Mouse (Mus musculus) thymus, postnatal 0 days (tissue): ENCODE data around the gene Pdik1l. TPM values are rescaled to one million over a fixed set of nuclear protein-coding genes. Genes with fewer than 3 reads are reported as not detected.

Experiments
- DNase-seq: peaks from one replicate; pipeline ENCODE4 v3.0.0-alpha.2; 2015; ENCODE audit warnings: low spot score
- polyA plus RNA-seq: library from polyadenylated mRNA; unstranded; fragments of >200 nt; fragmentation: Nextera tagmentation; extraction: Ambion mirVana; gene quantifications from 2 replicates; pipeline ENCODE4 v1.2.1, GENCODE M21; 2015

The Pdik1l gene
- polyA plus RNA-seq, 1 experiment from 2014 or later = 21.9 TPM

GRCm38 (mm10) chr4:134238279-134238651, 49.4 kb downstream of the Pdik1l start, which contains the start of gene Cnksr1:
TSS of gene Cnksr1 (minus strand) at chr4:134238399.
- no peak for DNase-seq

DNA sequence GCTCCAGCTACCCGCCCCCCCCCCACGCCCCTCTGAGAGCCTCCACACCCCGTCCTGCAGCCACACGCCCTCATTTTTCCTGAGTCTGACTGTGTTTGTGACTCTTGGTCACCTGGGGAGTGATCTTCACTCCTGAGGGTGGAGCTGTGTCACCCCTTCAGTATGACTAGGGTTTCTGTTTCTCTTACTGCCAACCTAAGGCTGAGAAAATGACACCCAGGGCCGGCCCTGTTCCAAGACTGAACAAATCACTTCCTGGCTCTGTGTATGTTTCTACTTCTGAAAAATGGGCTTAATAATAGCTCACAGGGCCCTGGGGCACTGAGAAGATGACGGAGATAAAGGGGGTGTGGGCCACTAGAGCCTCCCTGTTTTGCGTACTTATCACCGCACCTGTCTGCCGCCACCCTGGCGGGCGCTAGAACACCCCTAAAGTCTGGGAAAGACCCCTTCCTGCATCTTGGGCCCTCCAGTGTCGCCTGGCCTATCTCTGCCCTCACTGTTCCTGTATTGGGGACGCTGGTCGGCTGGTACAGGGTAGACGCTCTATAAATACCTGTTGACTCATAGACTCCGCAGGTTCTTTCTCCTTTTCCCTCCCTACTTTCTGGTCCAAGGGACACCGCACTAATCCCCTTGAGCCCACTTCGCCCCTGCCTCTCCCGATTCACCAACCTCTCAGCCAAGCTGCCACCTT, 50.0 kb downstream of the Pdik1l start:
- DNase-seq = no peak

DNA sequence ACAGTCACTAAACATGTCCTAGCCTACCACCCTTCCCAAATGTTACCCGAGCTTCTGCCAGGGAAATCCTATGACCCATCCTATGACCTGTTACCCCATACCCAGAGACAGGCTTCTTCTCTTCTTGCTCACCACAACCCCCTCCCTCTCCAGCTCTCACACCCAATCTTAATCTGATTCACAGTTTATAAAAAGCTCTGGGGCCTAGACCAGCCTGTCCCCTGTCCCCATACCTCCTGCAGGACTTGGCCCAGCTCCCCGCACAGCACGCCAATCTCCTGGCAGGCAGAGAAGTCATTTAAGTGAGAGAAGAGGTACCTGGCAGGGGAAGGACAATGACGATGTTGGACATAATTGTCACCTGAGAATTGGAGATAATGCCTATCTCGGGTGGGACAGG, 52.8 kb downstream of the Pdik1l start:
- no peak for DNase-seq

DNA sequence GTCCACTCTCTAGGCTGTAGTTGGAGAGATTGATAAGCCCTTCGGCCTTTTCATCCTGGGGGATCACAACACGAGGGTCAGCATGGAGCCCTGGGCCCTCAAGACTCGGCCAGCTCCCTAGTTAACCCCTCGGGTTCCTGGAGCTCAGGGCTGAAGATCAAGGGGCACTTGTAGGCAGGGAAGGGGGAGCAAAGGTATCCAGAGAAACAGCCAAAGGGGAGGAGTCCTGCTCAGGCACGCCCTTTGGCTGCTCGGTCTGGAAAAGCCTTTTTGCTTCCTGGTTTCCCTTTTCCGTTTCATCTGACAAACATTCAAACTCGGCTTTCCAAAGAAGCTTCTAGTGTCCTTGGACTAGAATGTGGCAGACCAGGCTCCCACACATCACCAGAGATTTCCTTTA, 57.3 kb downstream of the Pdik1l start:
- no peak for DNase-seq

- DNase-seq = peak; percentile 26
Observed at GRCm38 (mm10) chr4:134227194-134227593, 60.5 kb downstream of the Pdik1l start, which contains the start of gene Catsper4. TSS of gene Catsper4 (minus strand) at chr4:134227383.

Other genes with a start within 250 kb of the Pdik1l start
- 0.57 and 0.60 TPM in 2 replicates for gene Zfp683, start 234.1 kb downstream of the Pdik1l start, polyA plus RNA-seq
- gene Crybg2, start 227.1 kb downstream of the Pdik1l start, polyA plus RNA-seq = 6.1 and 6.4 TPM in 2 replicates
- 1,124 and 1,206 TPM in 2 replicates for gene Cd52, start 192.8 kb downstream of the Pdik1l start, polyA plus RNA-seq
- gene Ubxn11, start 185.3 kb downstream of the Pdik1l start, polyA plus RNA-seq = 15.1 and 15.2 TPM in 2 replicates
- gene Sh3bgrl3, start 159.1 kb downstream of the Pdik1l start, polyA plus RNA-seq = 1,143 and 1,161 TPM in 2 replicates
- gene Cep85, start 100.8 kb downstream of the Pdik1l start, polyA plus RNA-seq = 171 and 178 TPM in 2 replicates
- gene Gm7534, start 84.9 kb downstream of the Pdik1l start, polyA plus RNA-seq = 0.08 and 0.21 TPM in 2 replicates
- gene Catsper4, start 60.5 kb downstream of the Pdik1l start, polyA plus RNA-seq = 0.10 TPM in 1 of 2 replicates, not detected in the other
- 2.2 and 2.5 TPM in 2 replicates for gene Cnksr1, start 49.5 kb downstream of the Pdik1l start, polyA plus RNA-seq
- gene E130218I03Rik, start 44.2 kb downstream of the Pdik1l start, polyA plus RNA-seq = 0.54 and 0.69 TPM in 2 replicates
- 27.4 and 28.3 TPM in 2 replicates for gene Zfp593, start 42.3 kb downstream of the Pdik1l start, polyA plus RNA-seq
- gene Gm30191, start 41.0 kb downstream of the Pdik1l start, polyA plus RNA-seq = 0.22 TPM in 1 of 2 replicates, not detected in the other
- gene Grrp1, start 33.8 kb downstream of the Pdik1l start, polyA plus RNA-seq = 3.5 and 4.4 TPM in 2 replicates
- 1.1 and 1.3 TPM in 2 replicates for gene Trim63, start 27.2 kb upstream of the Pdik1l start, polyA plus RNA-seq
- 0.17 and 0.40 TPM in 2 replicates for gene Slc30a2, start 55.3 kb upstream of the Pdik1l start, polyA plus RNA-seq
- gene Extl1, start 96.0 kb upstream of the Pdik1l start, polyA plus RNA-seq = 2.9 and 3.3 TPM in 2 replicates
- 4.6 and 5.3 TPM in 2 replicates for gene Pafah2, start 108.4 kb upstream of the Pdik1l start, polyA plus RNA-seq
- gene Stmn1, start 180.4 kb upstream of the Pdik1l start, polyA plus RNA-seq = 1,989 and 2,008 TPM in 2 replicates
- gene Paqr7, start 208.8 kb upstream of the Pdik1l start, polyA plus RNA-seq = 8.1 TPM in 2 replicates
- 14.3 and 16.7 TPM in 2 replicates for gene Aunip, start 223.1 kb upstream of the Pdik1l start, polyA plus RNA-seq
- gene Mtfr1l, start 247.5 kb upstream of the Pdik1l start, polyA plus RNA-seq = 98.6 and 104 TPM in 2 replicates